Mouse (Mus musculus) hindbrain, embryonic 12.5 days (tissue): ENCODE results near the gene Dhx32. TPM values are rescaled to one million over a fixed set of nuclear protein-coding genes. Genes with fewer than 3 reads are reported as not detected.

Experiments used
- ATAC-seq: fragments of 200-750 bp; cut with Nextera tagmentation; 2 replicates; pipeline ENCODE4 v1.8.0; 2017; ENCODE audit warnings: moderate TSS enrichment; ENCODE audit not compliant: low FRiP score
- H3K27ac ChIP-seq: fragments of 300-500 bp; sonication (generic); 2 replicates; pipeline ENCODE4 v1.5.1; 2016; ENCODE audit warnings: mild to moderate bottlenecking
- H3K27me3 ChIP-seq: fragments of 300-500 bp; sonication (generic); 2 replicates; pipeline ENCODE4 v1.6.1; 2016; ENCODE audit warnings: mild to moderate bottlenecking
- H3K36me3 ChIP-seq: fragments of 300-500 bp; sonication (generic); 2 replicates; pipeline ENCODE4 v1.6.1; 2016; ENCODE audit warnings: mild to moderate bottlenecking
- H3K4me1 ChIP-seq: fragments of 300-500 bp; sonication (generic); 2 replicates; pipeline ENCODE4 v1.6.1; 2016
- H3K4me2 ChIP-seq: fragments of 300-500 bp; sonication (generic); replicated peaks from 2 replicates; pipeline ENCODE4 v1.6.1; 2016; ENCODE audit warnings: mild to moderate bottlenecking
- H3K4me3 ChIP-seq: fragments of 300-500 bp; sonication (generic); 2 replicates; pipeline ENCODE4 v1.5.1; 2016; ENCODE audit warnings: mild to moderate bottlenecking
- H3K9ac ChIP-seq: fragments of 300-500 bp; sonication (generic); 2 replicates; pipeline ENCODE4 v1.6.1; 2016; ENCODE audit warnings: mild to moderate bottlenecking, moderate library complexity
- H3K9me3 ChIP-seq: fragments of 300-500 bp; sonication (generic); replicated peaks from 2 replicates; pipeline ENCODE4 v1.6.1; 2016; ENCODE audit warnings: mild to moderate bottlenecking
- WGBS: fragments of 180-500 bp; shearing (Covaris S2); methylation state at CpG from one replicate; pipeline ENCODE4 v1.1.7; 2016; 5-methylcytosine and 5-hydroxymethylcytosine counted together
- polyA plus RNA-seq: library from polyadenylated mRNA; unstranded; fragments of >200 nt; fragmentation: Nextera tagmentation; extraction: Ambion mirVana; gene quantifications from 2 replicates; pipeline ENCODE4 v1.2.1, GENCODE M21; 2016

Gene Dhx32
- polyA plus RNA-seq, 1 experiment from 2014 or later: 33.0 TPM

DNA sequence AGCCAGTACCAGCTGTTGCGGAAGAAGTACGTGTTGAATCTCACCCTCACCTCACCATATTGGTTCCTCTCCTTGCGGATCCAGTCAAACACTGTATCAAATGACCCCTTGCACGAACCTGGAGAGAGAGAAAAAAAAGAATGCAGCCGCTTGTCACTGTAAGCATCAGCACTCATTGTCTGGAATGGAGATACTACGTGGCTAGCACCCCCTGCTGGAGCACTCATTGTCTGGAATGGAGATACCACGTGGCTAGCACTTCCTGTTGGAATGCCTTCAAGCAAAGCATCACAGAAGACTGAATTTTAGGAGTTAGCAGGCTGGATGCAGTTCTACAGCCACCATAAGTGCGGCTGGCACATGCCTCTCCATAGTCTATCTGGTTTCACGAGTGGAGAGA is 106.5 kb downstream of the Dhx32 start:
- Histone ChIP-seq H3K4me2 (no peak overlapping the region), H3K4me1 (no peaks in the 10 kb centered on the region), H3K36me3 (peaks cover 34% of the 10 kb centered on the region), H3K9ac (no peak overlapping the region), H3K4me3 (no peak overlapping the region), H3K27ac (no peak overlapping the region), H3K27me3 (no peaks in the 10 kb centered on the region), H3K9me3 (no peaks in the 10 kb centered on the region)
- WGBS: 65% methylated on average over 9 of the region's 9 CpGs
- ATAC-seq: no peak

Other genes starting within 250 kb of the Dhx32 start
- gene Tex36, start 180.6 kb downstream of the Dhx32 start, polyA plus RNA-seq: not detected in 2 replicates
- 34.4 and 34.6 TPM in 2 replicates for gene Edrf1, start 145.2 kb downstream of the Dhx32 start, polyA plus RNA-seq
- gene Mmp21, start 102.7 kb downstream of the Dhx32 start, polyA plus RNA-seq: 0.25 TPM in 1 of 2 replicates, not detected in the other
- 136 and 143 TPM in 2 replicates for gene Bccip, start 73.4 kb downstream of the Dhx32 start, polyA plus RNA-seq
- 37.4 and 45.1 TPM in 2 replicates for gene Uros, start 72.7 kb downstream of the Dhx32 start, polyA plus RNA-seq
- 2.4 and 3.2 TPM in 2 replicates for gene Fank1, start 5.9 kb downstream of the Dhx32 start, polyA plus RNA-seq